Mouse (Mus musculus) large intestine, adult 2 months (tissue): ENCODE results near the gene Abcf1. TPM values are rescaled to one million over a fixed set of nuclear protein-coding genes. Genes with fewer than 3 reads are reported as not detected.

Experiments used
- polyA plus RNA-seq: library from polyadenylated mRNA; depleted of rRNA; stranded (reverse); fragments of >200 nt; gene quantifications from 2 replicates; pipeline ENCODE4 v1.2.3, GENCODE M21; 2012; rRNA removed

Abcf1 gene
- polyA plus RNA-seq, 1 experiment = 83.9 TPM

Other genes starting within 250 kb of the Abcf1 start
- gene Ier3, start 148.1 kb downstream of the Abcf1 start, polyA plus RNA-seq = 11.4 and 11.6 TPM in 2 replicates
- 43.1 and 54.2 TPM in 2 replicates for gene Flot1, start 146.5 kb downstream of the Abcf1 start, polyA plus RNA-seq
- gene Tubb5, start 131.5 kb downstream of the Abcf1 start, polyA plus RNA-seq = 271 and 306 TPM in 2 replicates
- gene Mdc1, start 128.2 kb downstream of the Abcf1 start, polyA plus RNA-seq = 4.8 and 7.8 TPM in 2 replicates
- 24.8 and 27.0 TPM in 2 replicates for gene Nrm, start 108.4 kb downstream of the Abcf1 start, polyA plus RNA-seq
- 26.7 and 27.5 TPM in 2 replicates for gene Ppp1r18, start 104.2 kb downstream of the Abcf1 start, polyA plus RNA-seq
- 67.2 and 82.6 TPM in 2 replicates for gene Dhx16, start 89.9 kb downstream of the Abcf1 start, polyA plus RNA-seq
- gene 2310061I04Rik, start 72.3 kb downstream of the Abcf1 start, polyA plus RNA-seq = 76.6 and 84.9 TPM in 2 replicates
- gene Atat1, start 59.7 kb downstream of the Abcf1 start, polyA plus RNA-seq = 20.0 and 45.4 TPM in 2 replicates
- gene Mrps18b, start 53.4 kb downstream of the Abcf1 start, polyA plus RNA-seq = 111 and 131 TPM in 2 replicates
- gene Ppp1r10, start 53.3 kb downstream of the Abcf1 start, polyA plus RNA-seq = 28.7 and 36.9 TPM in 2 replicates
- 23.6 and 24.7 TPM in 2 replicates for gene Gnl1, start 10.1 kb upstream of the Abcf1 start, polyA plus RNA-seq
- gene Prr3, start 10.5 kb upstream of the Abcf1 start, polyA plus RNA-seq = 13.8 and 14.5 TPM in 2 replicates
- gene H2-T24, start 50.8 kb upstream of the Abcf1 start, polyA plus RNA-seq = 1.6 and 2.8 TPM in 2 replicates
- gene H2-T23, start 63.1 kb upstream of the Abcf1 start, polyA plus RNA-seq = 386 and 571 TPM in 2 replicates
- 59.7 and 67.2 TPM in 2 replicates for gene H2-T22, start 73.0 kb upstream of the Abcf1 start, polyA plus RNA-seq
- 0.07 TPM in 1 of 2 replicates, not detected in the other for gene Gm6034, start 73.2 kb upstream of the Abcf1 start, polyA plus RNA-seq
- 53.0 and 148 TPM in 2 replicates for gene Gm11127, start 88.6 kb upstream of the Abcf1 start, polyA plus RNA-seq
- 0.15 and 0.33 TPM in 2 replicates for gene Gm19684, start 151.9 kb upstream of the Abcf1 start, polyA plus RNA-seq
- 7.1 and 18.3 TPM in 2 replicates for gene Gm7030, start 159.7 kb upstream of the Abcf1 start, polyA plus RNA-seq
- 58.6 and 119 TPM in 2 replicates for gene Gm8909, start 198.8 kb upstream of the Abcf1 start, polyA plus RNA-seq
- gene H2-T3, start 220.5 kb upstream of the Abcf1 start, polyA plus RNA-seq = 73.6 and 140 TPM in 2 replicates